30 mouse cellular contexts compared by ENCODE assay signal in the genomic region with DNA sequence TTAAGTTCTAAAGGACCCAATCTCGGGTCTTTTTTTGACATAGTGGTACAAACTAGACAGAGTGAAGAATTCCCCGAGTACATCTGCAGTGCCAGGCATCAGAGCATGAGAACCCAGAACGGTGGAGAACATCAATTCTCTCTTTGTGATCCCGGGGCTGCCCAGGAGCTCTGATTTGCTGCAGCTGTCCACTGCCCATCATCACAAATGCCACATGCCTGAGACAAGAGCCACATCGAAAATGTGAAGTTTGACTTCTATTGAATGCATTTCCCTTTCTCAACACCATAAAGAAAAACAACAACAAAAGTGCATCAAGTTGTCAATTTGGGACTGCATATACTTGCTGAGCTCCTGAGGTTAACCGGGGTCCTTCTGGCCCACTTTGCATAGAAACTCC. TPM values are rescaled to one million over a fixed set of nuclear protein-coding genes. Genes with fewer than 3 reads are reported as not detected.
"Had no signal": no experiment of that assay in that cellular context is flagged by ENCODE, and none has a peak within 500 bp of the region (broad histone marks: within the 10 kb centered on the region; RNA-seq: fewer than 3 reads in every experiment).

No protein-coding gene starts in this region.

- DNase-seq: heart, postnatal 10 days; heart, postnatal 14 days; heart, postnatal 36 days; heart, postnatal 4 days; kidney, adult 11 months; kidney, adult 18-20 months; kidney, adult 2 months; kidney, adult 8-10 months; kidney, adult 9 months; kidney, postnatal 10 days; kidney, postnatal 14 days; kidney, postnatal 25 days; kidney, postnatal 36 days; kidney, postnatal 4 days; layer of hippocampus, adult 9-11 months; layer of hippocampus, postnatal 36 days had no signal

- H3K4me2 ChIP-seq: heart, embryonic 11.5 days; heart, embryonic 12.5 days; heart, embryonic 13.5 days; heart, embryonic 15.5 days; hindbrain, embryonic 12.5 days; hindbrain, embryonic 13.5 days; hindbrain, embryonic 14.5 days; hindbrain, embryonic 15.5 days; intestine, embryonic 15.5 days; kidney, embryonic 15.5 days had no signal

- H3K36me3 ChIP-seq: heart, embryonic 10.5 days; heart, embryonic 12.5 days; heart, embryonic 13.5 days; heart, embryonic 15.5 days; hindbrain, embryonic 10.5 days; hindbrain, embryonic 12.5 days; hindbrain, embryonic 13.5 days; hindbrain, embryonic 15.5 days; intestine, embryonic 15.5 days; kidney, embryonic 15.5 days had no signal

- H3K27me3 ChIP-seq: hindbrain, embryonic 12.5 days; hindbrain, embryonic 15.5 days; intestine, embryonic 15.5 days; kidney, embryonic 15.5 days had no signal

- H3K4me3 ChIP-seq: heart, embryonic 10.5 days; heart, embryonic 12.5 days; heart, embryonic 13.5 days; heart, embryonic 15.5 days; hindbrain, embryonic 10.5 days; hindbrain, embryonic 12.5 days; hindbrain, embryonic 13.5 days; hindbrain, embryonic 15.5 days; intestine, embryonic 15.5 days; kidney, embryonic 15.5 days; layer of hippocampus, adult 2 months had no signal

RNA-seq across cellular contexts. Expression of gene Slc7a10, which starts 23.7 kb away (rescaled TPM):
- total RNA-seq: hematopoietic stem cell, adult 5-6 weeks had no signal

RNA-seq across cellular contexts. Expression of gene Lrp3, which starts 52.9 kb away (rescaled TPM):
- total RNA-seq: hematopoietic stem cell, adult 5-6 weeks had no signal
